Mouse (Mus musculus): ENCODE measurements around the gene Rac3.

Gene Rac3

DNA sequence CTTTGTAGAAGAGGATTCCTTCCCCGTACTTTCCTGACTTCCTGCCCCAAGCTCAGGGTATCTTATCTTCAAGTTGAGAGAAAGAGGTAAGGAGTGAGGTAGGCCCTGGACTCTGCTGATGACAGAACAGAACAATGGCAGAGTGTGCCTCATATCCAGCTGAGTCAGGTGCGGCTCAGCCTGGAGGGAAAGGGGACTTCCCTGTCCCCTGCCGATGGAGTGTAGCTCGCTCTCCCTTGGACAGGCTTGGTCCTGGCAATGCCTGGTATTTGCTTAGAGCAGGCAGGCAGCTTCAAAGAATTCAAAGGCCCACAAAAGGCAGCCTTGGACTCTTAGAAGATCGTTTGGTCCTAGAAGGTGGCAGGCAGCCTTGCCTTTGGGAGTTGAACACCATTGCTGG lies 15.2 kb upstream of the Rac3 start:
- DNase-seq (ENCODE audit: low spot score) = no peak

- no peak for DNase-seq (ENCODE audit: low spot score)
Measured at GRCm38 (mm10) chr11:120707225-120707624, 14.0 kb upstream of the Rac3 start.

DNA sequence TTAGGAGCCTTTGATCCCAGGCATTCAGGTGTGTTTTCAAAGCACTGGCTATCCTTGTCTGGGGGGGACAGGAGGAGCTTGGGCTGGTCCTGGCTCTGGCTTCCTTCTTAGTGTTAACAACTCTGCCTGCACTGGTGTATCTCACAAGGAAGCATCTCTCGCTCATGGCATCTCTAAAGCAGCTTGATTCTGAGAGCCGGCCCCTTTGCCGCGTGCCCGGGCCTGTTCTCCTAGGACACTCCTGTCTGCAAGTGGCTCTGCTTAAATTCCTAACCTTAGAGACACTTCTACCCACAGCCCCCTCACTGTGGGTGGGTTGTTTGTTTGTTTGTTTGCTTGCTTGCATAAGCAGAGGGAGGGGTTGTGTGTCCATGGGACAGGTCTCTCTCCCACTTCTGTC lies 13.3 kb upstream of the Rac3 start:
- no peak for DNase-seq (ENCODE audit: low spot score)

GRCm38 (mm10) chr11:120709551-120709950 lies 11.7 kb upstream of the Rac3 start:
- no peak for DNase-seq (ENCODE audit: low spot score)

DNA sequence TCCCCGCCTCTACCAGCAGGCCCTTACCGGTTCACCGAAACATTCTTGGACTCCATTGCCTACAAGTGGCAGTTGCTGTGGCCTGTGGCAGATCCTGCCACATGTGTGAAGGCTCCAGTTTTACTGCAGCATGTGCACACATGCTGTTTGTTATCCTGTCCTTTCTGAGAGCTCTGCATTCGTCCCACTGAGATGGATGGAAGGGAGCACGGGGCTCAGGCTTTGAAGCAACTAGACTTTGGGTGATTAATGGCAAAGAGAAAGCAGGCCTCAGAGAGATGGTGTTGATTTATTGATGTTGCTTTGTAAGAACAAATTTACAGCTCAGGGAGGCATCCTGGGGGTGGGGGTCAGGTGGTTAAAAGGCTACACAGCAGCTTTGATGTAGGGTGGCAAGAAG lies 10.6 kb upstream of the Rac3 start:
- DNase-seq (ENCODE audit: low spot score) = no peak

DNA sequence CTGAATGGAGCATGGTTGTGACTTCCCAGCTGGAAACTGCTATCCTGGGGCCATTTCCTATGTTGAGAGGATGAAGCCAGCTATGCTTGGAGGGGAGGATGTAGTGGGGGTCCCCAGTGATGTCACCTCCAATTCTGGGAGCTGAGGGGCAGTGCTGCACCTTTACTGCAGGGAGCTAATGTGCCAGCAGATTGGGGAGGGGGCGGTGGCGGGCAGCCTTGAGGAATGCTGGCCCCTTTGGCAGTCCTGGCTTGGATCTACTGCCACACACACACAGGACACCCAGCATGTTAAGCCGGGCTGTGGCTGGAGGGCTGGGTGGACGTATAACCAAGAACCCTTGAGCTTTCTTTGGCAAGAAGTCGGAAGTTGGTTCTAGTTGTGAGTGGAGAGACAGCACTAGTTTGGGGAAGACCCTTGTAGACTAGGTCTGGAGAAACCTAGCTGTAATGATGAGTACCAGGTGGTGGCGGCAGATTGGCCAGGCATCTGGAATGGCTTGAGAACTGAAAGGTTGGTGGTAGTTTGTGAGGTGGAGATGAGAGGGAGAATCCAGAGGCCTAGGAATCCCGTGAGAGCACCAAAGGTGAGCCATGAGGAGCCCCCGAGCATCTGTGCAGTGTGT lies 9.2 kb upstream of the Rac3 start:
- DNase-seq (ENCODE audit: low spot score) = no peak

DNA sequence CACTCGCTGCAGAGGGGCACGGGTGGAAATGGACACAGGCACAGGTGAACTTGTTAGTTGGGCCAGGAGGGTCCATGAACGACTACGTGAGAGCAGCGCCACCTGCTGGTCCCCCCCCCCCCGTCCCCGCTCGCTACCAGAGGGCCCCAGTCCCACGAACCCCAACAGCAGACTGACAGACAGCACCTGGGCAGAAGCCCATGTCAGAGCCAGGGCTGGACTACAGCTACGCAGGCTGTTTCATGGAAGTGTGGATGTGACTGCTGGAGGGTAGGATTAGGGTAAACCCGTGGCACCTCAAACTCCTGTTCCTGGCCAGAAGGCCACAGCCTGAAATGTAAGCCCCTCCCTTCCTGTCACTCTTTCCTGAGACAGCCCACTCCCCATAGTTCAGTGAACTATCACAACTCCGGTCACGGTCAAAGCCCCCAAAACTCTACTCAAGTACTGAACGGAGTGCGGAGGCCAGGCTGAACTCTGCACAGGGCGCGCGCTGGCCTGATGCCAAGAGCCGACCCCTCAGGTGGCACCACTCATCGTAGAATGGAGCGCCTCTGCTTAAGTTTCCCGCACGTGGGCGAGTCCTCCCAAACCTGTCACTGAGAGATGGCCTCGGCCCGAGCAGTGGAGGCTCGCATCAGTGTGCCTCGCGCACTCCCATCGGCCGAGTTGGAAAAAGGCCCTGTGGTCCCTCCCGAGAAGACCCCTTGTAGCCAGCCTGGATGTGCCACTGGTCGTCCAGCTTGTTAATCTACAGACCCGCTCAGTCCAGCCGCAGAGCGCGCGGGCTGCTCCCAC lies 8.3 kb upstream of the Rac3 start:
- peak; percentile 54 for DNase-seq (ENCODE audit: low spot score)

DNA sequence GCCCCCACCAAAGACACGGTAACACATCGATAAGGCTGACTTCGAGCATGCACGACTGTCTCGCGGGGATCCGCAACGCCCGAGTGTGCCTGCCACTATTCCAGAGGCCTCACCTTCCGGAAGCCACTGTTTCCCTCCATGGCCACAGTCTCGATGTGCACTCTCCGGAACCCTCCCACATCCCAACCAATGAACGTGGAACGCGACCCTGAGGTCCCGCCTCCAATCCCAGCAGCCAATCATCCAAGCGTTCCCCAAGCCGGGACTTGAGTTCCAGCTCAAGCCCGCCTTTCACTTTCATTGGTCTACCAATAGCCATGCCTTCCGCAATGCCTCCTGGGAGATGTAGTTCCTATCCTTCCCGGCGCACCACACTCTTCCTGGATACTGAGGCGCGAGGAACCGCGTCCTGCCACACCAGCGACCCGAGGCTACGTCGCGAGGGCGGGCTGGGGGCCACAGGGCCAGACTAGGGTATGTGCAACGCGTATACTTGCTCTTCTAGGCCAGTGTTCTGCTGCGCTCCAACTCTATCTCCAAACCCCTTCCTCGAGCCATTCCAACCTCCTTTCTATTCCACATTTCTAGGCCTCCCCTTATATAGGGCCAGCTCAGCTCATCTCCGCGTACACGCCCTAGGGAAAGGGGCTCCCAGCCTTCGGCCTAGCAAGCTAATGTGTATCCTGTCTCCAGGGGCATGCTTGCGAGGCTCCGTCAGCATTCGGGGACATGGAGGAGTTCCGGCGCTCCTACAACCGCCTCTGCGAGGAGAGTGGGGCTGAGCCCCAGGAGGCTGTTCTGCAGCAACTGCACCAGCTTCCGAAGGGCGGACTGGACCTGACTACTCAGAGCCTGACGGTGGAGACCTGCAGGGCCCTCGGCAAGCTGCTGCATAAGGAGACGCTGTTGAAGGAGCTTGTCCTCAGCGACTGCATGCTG lies 7.4 kb upstream of the Rac3 start, which contains the start of the genes Cenpx and Lrrc45:
Gene Cenpx (minus strand): TSS at position 159 of the 939 bp plus-strand sequence.
Gene Lrrc45 (plus strand): TSS at position 346 of the 939 bp plus-strand sequence.
- DNase-seq (ENCODE audit: low spot score) = peak; percentile 97

DNA sequence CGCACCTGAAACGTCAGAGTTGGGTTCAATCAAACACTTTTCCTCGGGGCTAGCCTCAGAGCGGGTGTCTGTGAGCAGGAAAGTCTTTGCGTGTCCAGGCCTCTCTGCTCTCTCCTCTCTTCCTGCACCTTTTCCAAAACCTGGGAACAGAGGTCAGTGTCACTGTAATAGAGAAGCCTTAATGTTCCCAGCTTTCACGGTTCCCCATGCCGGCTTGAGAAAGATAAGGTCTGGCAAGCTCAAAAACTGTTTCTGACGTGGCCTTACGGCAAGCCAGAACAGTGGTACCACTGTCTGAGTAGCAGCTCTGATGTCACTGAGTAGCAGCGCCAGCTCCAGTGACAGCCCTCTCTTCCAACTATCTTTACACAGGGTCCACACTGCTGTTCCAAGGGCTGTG lies 6.7 kb upstream of the Rac3 start:
- no peak for DNase-seq (ENCODE audit: low spot score)

DNA sequence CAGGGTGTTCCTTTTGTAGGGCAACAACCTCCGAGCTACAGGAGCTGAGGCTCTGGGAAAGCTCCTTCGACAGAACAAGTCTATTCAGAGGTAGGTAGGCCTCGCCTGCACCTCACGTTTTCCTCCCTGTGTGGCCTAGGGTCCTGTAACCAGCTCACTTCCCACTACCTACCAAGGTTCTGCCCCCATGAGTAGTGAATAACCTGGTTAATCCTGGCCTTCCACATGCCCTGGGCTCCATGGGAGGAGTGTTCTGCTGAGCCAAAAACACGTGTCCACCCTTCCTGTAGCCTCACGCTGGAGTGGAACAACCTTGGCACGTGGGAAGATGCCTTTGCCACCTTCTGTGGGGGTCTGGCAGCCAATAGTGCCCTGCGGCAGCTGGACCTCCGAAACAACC lies 6.1 kb upstream of the Rac3 start:
- no peak for DNase-seq (ENCODE audit: low spot score)

GRCm38 (mm10) chr11:120719242-120719641 lies 2.0 kb upstream of the Rac3 start:
- no peak for DNase-seq (ENCODE audit: low spot score)

DNA sequence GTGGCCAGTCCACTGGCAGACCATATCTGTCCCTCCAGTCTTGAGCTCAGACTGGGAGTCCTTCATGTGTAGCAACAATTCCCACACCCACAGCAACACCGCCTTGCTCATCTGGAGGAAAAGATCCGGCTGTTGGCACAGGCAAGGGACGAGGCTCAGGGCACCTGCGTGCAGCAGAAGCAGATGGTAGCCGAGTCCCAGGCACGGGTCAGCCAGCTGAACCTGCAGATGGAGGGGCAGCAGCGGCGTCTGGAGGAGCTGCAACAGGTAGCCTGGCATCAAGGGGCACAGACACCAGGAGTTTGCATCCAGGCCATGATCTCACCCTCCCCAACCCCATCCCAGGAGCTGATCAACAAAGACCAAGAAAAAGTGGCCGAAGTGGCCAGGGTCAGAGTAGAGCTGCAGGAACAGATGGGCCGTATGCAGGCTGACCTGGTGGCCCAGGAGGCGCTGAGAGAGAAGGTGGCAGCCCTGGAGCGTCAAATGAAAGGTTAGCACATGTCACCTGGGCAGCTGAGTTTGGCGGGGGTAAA lies 1.4 kb upstream of the Rac3 start:
- DNase-seq (ENCODE audit: low spot score) = no peak

GRCm38 (mm10) chr11:120720450-120720849 lies 820 bp upstream of the Rac3 start:
- DNase-seq (ENCODE audit: low spot score) = peak; percentile 89

GRCm38 (mm10) chr11:120722067-120722630 lies 879 bp downstream of the Rac3 start:
- no peak for DNase-seq (ENCODE audit: low spot score)

GRCm38 (mm10) chr11:120722761-120723382 lies 1.6 kb downstream of the Rac3 start:
- no peak for DNase-seq (ENCODE audit: low spot score)

- no peak for DNase-seq (ENCODE audit: low spot score)
Measured at GRCm38 (mm10) chr11:120723509-120723908, 2.2 kb downstream of the Rac3 start.

DNA sequence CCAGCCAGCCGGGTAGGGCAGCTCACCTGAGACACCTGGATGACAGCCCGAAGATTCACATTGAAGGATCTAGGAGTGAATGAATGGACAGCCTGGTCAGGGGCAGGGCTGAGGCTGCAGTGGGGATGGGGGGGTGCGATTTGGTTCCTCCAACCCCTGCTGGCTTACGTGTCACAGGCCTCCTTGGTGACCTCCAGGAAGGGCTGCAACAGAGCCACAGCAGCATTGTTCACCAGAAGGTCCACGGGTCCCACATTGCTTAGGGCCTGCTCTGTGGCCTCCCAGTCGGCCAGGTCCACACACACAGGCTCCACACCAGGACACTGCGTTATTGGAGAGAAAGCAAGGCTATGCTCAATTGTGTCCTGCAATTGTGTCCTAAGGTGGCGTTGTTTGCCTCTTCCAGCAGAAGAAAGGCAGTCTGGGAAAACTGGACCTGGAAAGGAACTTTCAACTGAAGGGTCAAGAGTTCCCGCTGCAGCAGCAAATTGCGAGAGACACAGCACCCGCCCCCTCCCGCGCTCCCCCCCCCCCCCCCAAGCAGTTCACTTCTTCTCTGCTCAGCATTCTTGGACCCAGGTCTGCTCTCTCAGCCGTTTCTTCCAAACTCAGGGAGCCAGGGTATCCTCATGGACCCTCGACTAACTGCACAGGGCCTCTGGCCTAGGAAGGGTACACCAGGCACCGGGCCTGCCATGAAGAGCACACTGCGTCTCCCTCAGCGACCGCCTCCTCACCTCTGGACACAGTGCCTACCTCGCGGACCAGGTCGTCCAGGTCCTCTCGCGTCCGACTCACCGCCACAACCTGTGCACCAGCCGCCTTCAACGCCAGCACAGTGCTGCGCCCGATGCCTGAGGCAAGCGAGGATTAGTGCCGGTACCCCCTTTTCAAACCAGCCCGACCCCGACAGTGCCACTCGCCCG lies 5.2 kb downstream of the Rac3 start:
- DNase-seq (ENCODE audit: low spot score) = no peak

- no peak for DNase-seq (ENCODE audit: low spot score)
Measured at GRCm38 (mm10) chr11:120727169-120727527, 5.9 kb downstream of the Rac3 start, which contains the start of gene Dcxr. TSS of gene Dcxr (minus strand) at chr11:120727281.

DNA sequence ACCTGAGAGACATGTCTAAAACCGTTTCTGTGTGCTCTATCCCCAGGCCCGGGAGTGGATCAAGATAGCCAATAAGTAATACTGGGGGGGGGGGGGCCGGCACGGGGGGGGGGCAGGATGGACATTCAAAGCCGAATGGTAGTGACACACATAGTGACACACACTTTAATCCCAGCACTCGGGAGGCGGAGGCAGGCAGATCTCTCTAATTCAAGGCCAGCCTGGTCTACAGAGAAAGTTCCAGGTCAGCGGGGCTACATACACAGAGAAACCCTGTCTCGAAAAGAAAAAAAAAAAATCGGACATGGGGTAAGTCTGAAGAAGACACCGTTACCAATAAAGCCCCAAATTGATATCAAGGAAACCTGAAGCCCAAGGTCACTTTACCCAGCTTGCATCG lies 6.3 kb downstream of the Rac3 start:
- DNase-seq (ENCODE audit: low spot score) = no peak

DNA sequence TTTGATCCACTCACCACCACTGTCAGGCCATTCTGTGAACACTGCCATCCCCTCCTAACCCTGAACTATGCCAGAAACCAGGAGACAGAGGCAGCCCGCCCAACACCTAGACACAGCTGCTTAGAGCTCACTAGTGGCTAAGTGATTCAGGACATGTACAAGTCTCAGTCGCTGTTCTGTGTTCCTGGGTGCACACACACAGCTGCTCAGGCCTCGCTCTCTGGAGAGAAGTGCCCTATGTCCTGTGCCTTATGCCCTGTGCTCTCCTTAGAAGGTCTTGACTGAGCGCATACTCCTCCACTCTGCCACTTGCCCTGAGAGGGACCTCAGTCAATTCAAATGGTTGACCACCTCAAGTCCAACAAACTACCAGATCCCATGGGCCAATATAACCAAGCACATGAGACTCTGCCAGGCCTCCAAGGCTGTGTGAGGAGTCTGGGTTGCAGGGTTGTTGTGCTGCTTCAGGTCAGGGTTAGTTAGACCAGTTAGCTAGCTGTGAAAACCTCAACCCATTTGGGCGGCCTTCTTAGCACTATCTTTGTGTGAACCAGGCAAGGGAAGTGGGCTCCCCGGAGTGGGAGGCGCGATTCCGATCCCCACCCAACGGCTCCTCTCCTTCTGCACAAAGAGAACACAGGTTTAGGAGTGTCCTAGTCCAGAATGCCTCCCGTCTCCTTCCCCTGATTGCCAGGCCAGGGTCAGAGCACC lies 7.4 kb downstream of the Rac3 start:
- DNase-seq (ENCODE audit: low spot score) = no peak
